Mouse (Mus musculus) natural killer cell, adult 2 months (primary cell): ENCODE data around the gene Gm20517.
"Not testable (repeated sequence)": the region's sequence is repeated elsewhere in the genome, so short reads cannot be mapped to it uniquely, and the experiment has no call there.

ENCODE experiments used
- DNase-seq, 2 experiments: peaks; one replicate each; pipeline ENCODE4 v3.0.0; 2022; ENCODE audit warnings: low spot score in 2 of 2

Gene Gm20517

GRCm38 (mm10) chr17:47627791-47628190 lies 16.4 kb downstream of the Gm20517 start:
- DNase-seq = no peak

- DNase-seq = peak; percentile 85 to 92
These were observed 17.7 kb downstream of the Gm20517 start for GRCm38 (mm10) chr17:47628851-47629676.

- peak; percentile 5 for DNase-seq
These were observed 18.6 kb downstream of the Gm20517 start for GRCm38 (mm10) chr17:47629717-47630677.

- DNase-seq = no peak
These were observed 19.3 kb downstream of the Gm20517 start, which contains the start of gene Usp49 for GRCm38 (mm10) chr17:47630678-47631065. Gene Usp49, plus strand, starts transcription at chr17:47630690.

GRCm38 (mm10) chr17:47632181-47632840 lies 20.9 kb downstream of the Gm20517 start:
- DNase-seq = no peak

- DNase-seq = no peak
These were observed 22.8 kb downstream of the Gm20517 start for GRCm38 (mm10) chr17:47633999-47634770.

- DNase-seq = no peak
These were observed 31.6 kb downstream of the Gm20517 start for GRCm38 (mm10) chr17:47642992-47643391.

- DNase-seq = peak; percentile 69 to 75
These were observed 35.3 kb downstream of the Gm20517 start for GRCm38 (mm10) chr17:47646683-47647082.

GRCm38 (mm10) chr17:47648966-47649365 lies 37.6 kb downstream of the Gm20517 start:
- DNase-seq = no peak

- DNase-seq = no peak
These were observed 40.6 kb downstream of the Gm20517 start for GRCm38 (mm10) chr17:47651953-47652352.

- DNase-seq = not testable (repeated sequence)
These were observed 43.0 kb downstream of the Gm20517 start for GRCm38 (mm10) chr17:47654346-47654745.

- no peak for DNase-seq
These were observed 44.3 kb downstream of the Gm20517 start for GRCm38 (mm10) chr17:47655697-47656096.

- DNase-seq = no peak
These were observed 46.5 kb downstream of the Gm20517 start for GRCm38 (mm10) chr17:47657901-47658300.

GRCm38 (mm10) chr17:47658741-47659243 lies 47.4 kb downstream of the Gm20517 start:
- DNase-seq = no peak

GRCm38 (mm10) chr17:47663009-47663713 lies 51.8 kb downstream of the Gm20517 start:
- no peak for DNase-seq

GRCm38 (mm10) chr17:47664474-47664873 lies 53.1 kb downstream of the Gm20517 start:
- no peak for DNase-seq

GRCm38 (mm10) chr17:47669166-47669565 lies 57.8 kb downstream of the Gm20517 start:
- no peak for DNase-seq

- DNase-seq = no peak
These were observed 60.6 kb downstream of the Gm20517 start for GRCm38 (mm10) chr17:47671988-47672310.

- DNase-seq = no peak
These were observed 61.1 kb downstream of the Gm20517 start for GRCm38 (mm10) chr17:47672311-47673111.
